Mouse (Mus musculus) stomach, embryonic 15.5 days (tissue): ENCODE data around the gene Zfp708. TPM values are rescaled to one million over a fixed set of nuclear protein-coding genes. Genes with fewer than 3 reads are reported as not detected.
"Not testable (repeated sequence)": the region's sequence is repeated elsewhere in the genome, so short reads cannot be mapped to it uniquely, and the experiment has no call there.

Experiments used
- ATAC-seq: fragments of 200-750 bp; cut with Nextera tagmentation; 2 replicates; pipeline ENCODE4 v1.8.0; 2017; ENCODE audit warnings: low read depth, moderate number of reproducible peaks, moderate TSS enrichment; ENCODE audit not compliant: insufficient read depth, low FRiP score
- H3K27ac ChIP-seq: fragments of 300-500 bp; sonication (generic); 2 replicates; pipeline ENCODE4 v1.5.1; 2015; ENCODE audit warnings: mild to moderate bottlenecking, inconsistent platforms
- H3K27me3 ChIP-seq: fragments of 300-500 bp; sonication (generic); replicated peaks from 2 replicates; pipeline ENCODE4 v1.6.1; 2015; ENCODE audit warnings: inconsistent platforms
- H3K36me3 ChIP-seq: fragments of 300-500 bp; sonication (generic); 2 replicates; pipeline ENCODE4 v1.6.1; 2015; ENCODE audit warnings: inconsistent platforms
- H3K4me1 ChIP-seq: fragments of 300-500 bp; sonication (generic); 2 replicates; pipeline ENCODE4 v1.6.1; 2015; ENCODE audit warnings: inconsistent platforms
- H3K4me2 ChIP-seq: fragments of 300-500 bp; sonication (generic); 2 replicates; pipeline ENCODE4 v1.6.1; 2015; ENCODE audit warnings: mild to moderate bottlenecking, inconsistent platforms
- H3K4me3 ChIP-seq: fragments of 300-500 bp; sonication (generic); replicated peaks from 2 replicates; pipeline ENCODE4 v1.5.1; 2015; ENCODE audit warnings: inconsistent platforms
- H3K9ac ChIP-seq: fragments of 300-500 bp; sonication (generic); 2 replicates; pipeline ENCODE4 v1.6.1; 2015; ENCODE audit warnings: inconsistent platforms
- H3K9me3 ChIP-seq: fragments of 300-500 bp; sonication (generic); 2 replicates; pipeline ENCODE4 v1.6.1; 2016; ENCODE audit warnings: inconsistent platforms
- WGBS: fragments of 180-500 bp; shearing (Covaris S2); methylation state at CpG from one replicate; pipeline ENCODE4 v1.1.7; 2015; 5-methylcytosine and 5-hydroxymethylcytosine counted together
- polyA plus RNA-seq: library from polyadenylated mRNA; unstranded; fragments of >200 nt; fragmentation: Nextera tagmentation; extraction: Ambion mirVana; gene quantifications from 2 replicates; pipeline ENCODE4 v1.2.1, GENCODE M21; 2015

Zfp708 gene
- polyA plus RNA-seq: 3.7 and 4.5 TPM in 2 replicates

- Histone ChIP-seq H3K4me3 (no peak within 1 kb of the TSS), H3K9me3 (no peaks in the 10 kb centered on the region), H3K4me1 (no peaks in the 10 kb centered on the region), H3K27me3 (no peaks in the 10 kb centered on the region), H3K9ac (no peak within 1 kb of the TSS), H3K27ac (no peak within 1 kb of the TSS), H3K4me2 (no peak within 1 kb of the TSS), H3K36me3 (no peaks in the 10 kb centered on the region)
- 87% methylated on average over 10 of the region's 10 CpGs for WGBS
- no peak for ATAC-seq
Observed at GRCm38 (mm10) chr13:67097876-67098275, at the start of gene Zfp708. Gene Zfp708 (minus strand): TSS chr13:67097976.

DNA sequence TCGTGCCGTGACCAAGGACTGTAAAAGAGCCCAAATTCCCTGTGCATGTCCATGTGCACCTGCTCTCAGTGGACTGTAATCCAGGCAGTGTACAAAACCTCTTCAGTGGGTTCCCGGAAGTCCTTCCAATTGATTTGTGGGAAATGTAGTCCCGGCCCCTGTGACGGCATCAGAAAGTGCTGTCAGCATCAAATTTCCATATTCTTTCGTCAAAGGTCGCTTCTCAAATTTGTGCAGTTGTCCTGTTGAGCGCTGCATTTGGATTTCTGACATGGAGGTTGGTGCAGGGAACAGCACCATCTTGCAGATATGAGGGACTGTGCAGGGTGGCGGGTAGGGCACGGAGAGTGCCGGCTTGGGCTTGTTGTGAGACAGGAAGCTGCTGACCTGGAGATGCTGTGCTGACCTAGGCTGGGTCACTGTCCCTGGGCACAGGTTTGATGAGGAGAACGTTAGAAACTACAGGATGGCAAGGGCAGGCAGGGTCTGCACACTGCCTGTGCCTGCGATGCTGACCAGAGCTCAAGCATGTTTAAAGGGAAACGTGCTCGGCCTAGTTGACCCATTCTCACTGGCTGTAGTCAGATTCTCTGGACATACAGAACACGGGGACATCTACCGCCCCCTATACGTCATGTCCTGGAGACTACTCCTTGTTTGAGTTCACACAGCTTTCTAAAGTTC is 30.4 kb upstream of the Zfp708 start:
- H3K4me3 ChIP-seq: peak overlapping the region; percentile 72
- no peaks in the 10 kb centered on the region for H3K27me3 ChIP-seq
- peak overlapping the region; percentile 78 for H3K4me2 ChIP-seq
- 2% methylated on average over 18 of the region's 18 CpGs for WGBS
- no peaks in the 10 kb centered on the region; the same call in 1 of the 2 replicates for H3K4me1 ChIP-seq
- H3K9ac ChIP-seq: peak overlapping the region; percentile 54
- H3K9me3 ChIP-seq: no peaks in the 10 kb centered on the region
- H3K36me3 ChIP-seq: no peaks in the 10 kb centered on the region
- ATAC-seq: peak; percentile 95
- peak overlapping the region; percentile 11; the same call in 1 of the 2 replicates for H3K27ac ChIP-seq

DNA sequence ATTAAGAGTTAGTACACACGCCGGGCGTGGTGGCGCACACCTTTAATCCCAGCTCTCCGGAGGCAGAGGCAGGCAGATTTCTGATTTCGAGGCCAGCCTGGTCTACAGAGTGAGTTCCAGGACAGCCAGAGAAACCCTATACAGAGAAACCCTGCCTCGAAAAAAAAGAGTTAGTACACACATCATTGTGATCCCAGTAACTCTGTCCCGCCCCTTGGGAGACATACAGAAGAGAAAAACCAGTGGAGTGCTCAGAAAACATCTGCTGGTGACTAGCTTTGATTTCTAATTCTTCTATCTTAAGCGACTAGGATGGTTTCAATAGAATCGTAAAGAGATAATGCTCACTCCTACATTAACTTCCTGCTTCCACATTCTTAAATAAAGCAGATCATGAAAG is 29.7 kb upstream of the Zfp708 start:
- H3K9me3 ChIP-seq, H3K27ac ChIP-seq, H3K4me1 ChIP-seq, H3K36me3 ChIP-seq, H3K27me3 ChIP-seq, H3K9ac ChIP-seq, H3K4me3 ChIP-seq, ATAC-seq: not testable (repeated sequence)
- peak overlapping the region; percentile 78; the same call in 1 of the 2 replicates for H3K4me2 ChIP-seq
- 80% methylated on average over 10 of the region's 10 CpGs for WGBS

- no peak overlapping the region for H3K4me3 ChIP-seq
- no peak for ATAC-seq
- H3K27me3 ChIP-seq: no peaks in the 10 kb centered on the region
- no peaks in the 10 kb centered on the region; the same call in 1 of the 2 replicates for H3K4me1 ChIP-seq
- H3K27ac ChIP-seq: no peak overlapping the region
- H3K4me2 ChIP-seq: no peak overlapping the region
- 74% methylated on average over 1 of the region's 1 CpGs for WGBS
- no peak overlapping the region for H3K9ac ChIP-seq
- no peaks in the 10 kb centered on the region for H3K36me3 ChIP-seq
- no peaks in the 10 kb centered on the region for H3K9me3 ChIP-seq
Observed at GRCm38 (mm10) chr13:67124460-67124859, 26.7 kb upstream of the Zfp708 start.

DNA sequence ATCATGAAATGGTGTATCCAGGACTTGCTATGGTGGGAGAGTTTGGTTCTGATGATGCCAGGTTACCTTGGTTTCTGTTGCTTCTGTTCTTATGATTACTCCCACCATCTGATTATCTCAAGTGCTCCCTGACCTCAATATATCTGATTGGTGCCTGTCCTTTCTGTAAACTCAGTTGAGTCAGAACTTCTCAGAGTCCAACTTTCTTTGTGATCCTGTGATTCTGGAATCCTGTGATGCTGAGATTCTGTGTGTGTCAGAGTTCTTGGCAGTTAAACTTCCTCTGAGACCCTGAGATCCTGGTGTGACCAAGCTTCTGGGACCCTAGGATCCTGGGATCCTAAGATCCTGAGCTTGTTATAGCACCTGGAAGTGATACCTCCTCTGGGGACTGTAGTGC is 23.6 kb upstream of the Zfp708 start, which contains the start of gene Zfp759:
Zfp759 (plus strand) TSS at position 301 of the 400 bp plus-strand sequence.
- not testable (repeated sequence) for H3K4me2 ChIP-seq, ATAC-seq, H3K4me3 ChIP-seq, H3K27ac ChIP-seq, H3K27me3 ChIP-seq, H3K9ac ChIP-seq, H3K36me3 ChIP-seq, H3K4me1 ChIP-seq, H3K9me3 ChIP-seq

DNA sequence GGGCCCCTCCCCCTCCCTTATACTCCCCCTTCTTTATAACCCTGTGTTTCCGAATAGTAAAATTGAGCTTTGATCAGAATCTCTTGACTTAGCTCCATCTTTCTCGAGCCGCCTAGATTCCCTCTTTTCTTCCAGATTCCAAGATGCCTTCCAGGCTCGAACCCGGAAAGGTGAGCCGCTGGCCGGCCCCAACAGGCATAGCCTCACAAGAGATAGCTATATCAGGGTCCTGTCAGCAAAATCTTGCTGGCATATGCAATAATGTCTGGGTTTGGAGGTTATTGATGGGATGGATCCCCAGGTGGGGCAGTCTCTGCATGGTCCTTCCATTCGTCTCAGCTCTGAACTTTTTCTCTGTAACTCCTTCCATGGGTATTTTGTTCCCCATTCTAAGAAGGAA is 18.4 kb upstream of the Zfp708 start, which contains the start of gene Rslcan18:
Rslcan18 (minus strand) TSS at position 101 of the 400 bp plus-strand sequence.
- not testable (repeated sequence) for H3K4me3 ChIP-seq, H3K9ac ChIP-seq, ATAC-seq, H3K9me3 ChIP-seq, H3K36me3 ChIP-seq, H3K27me3 ChIP-seq, H3K27ac ChIP-seq, H3K4me2 ChIP-seq, H3K4me1 ChIP-seq
- 90% methylated on average over 8 of the region's 8 CpGs for WGBS

DNA sequence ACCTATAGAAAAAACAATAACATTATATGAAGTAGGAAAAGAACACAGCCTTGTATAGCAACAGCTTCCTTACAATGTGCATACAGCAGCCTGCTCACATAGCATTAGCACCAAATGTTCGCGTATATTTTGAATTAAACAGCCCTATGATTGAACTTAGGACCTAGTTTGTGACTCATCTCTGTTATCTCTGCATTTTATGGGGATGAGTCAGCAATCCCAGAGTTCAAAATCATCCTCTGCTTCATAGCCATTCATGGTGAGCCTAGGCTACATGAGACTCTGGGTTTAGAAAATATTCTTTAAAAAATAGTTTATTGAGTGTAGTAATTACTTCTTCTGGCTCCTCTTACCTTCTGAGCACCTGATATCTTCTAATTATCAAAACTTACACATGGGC is 15.5 kb upstream of the Zfp708 start:
- H3K4me2 ChIP-seq: no peak overlapping the region
- no peak overlapping the region for H3K9ac ChIP-seq
- H3K27me3 ChIP-seq: no peaks in the 10 kb centered on the region
- 87% methylated on average over 2 of the region's 2 CpGs for WGBS
- no peak overlapping the region for H3K4me3 ChIP-seq
- no peak for ATAC-seq
- no peaks in the 10 kb centered on the region for H3K36me3 ChIP-seq
- no peaks in the 10 kb centered on the region for H3K9me3 ChIP-seq
- no peaks in the 10 kb centered on the region for H3K4me1 ChIP-seq
- no peak overlapping the region for H3K27ac ChIP-seq

GRCm38 (mm10) chr13:67112096-67112495 is 14.3 kb upstream of the Zfp708 start:
- no peak for ATAC-seq
- no peak overlapping the region for H3K27ac ChIP-seq
- no peaks in the 10 kb centered on the region for H3K27me3 ChIP-seq
- no peak overlapping the region for H3K4me2 ChIP-seq
- H3K4me1 ChIP-seq: peaks cover 4% of the 10 kb centered on the region; the same call in 1 of the 2 replicates
- H3K36me3 ChIP-seq: no peaks in the 10 kb centered on the region
- 79% methylated on average over 12 of the region's 12 CpGs for WGBS
- no peak overlapping the region for H3K4me3 ChIP-seq
- no peak overlapping the region for H3K9ac ChIP-seq
- H3K9me3 ChIP-seq: no peaks in the 10 kb centered on the region

GRCm38 (mm10) chr13:67108821-67109206 is 11.0 kb upstream of the Zfp708 start:
- Histone ChIP-seq H3K36me3 (0 out of 2 replicates have a peak, but pooled peaks cover 7% of the 10 kb centered on the region), H3K4me2 (peak overlapping the region; percentile 51), H3K27me3 (no peaks in the 10 kb centered on the region), H3K9ac (no peak overlapping the region), H3K4me3 (peak overlapping the region; percentile 63), H3K9me3 (no peaks in the 10 kb centered on the region), H3K27ac (0 out of 2 replicates have a peak overlapping the region, but pooled peaks have one; percentile 26), H3K4me1 (peaks cover 4% of the 10 kb centered on the region; the same call in 1 of the 2 replicates)
- ATAC-seq: peak; percentile 61
- WGBS: 5% methylated on average over 9 of the region's 9 CpGs

- Histone ChIP-seq H3K9ac (peak within 1 kb of the TSS; percentile 40; the same call in 1 of the 2 replicates), H3K27me3 (no peaks in the 10 kb centered on the region), H3K9me3 (no peaks in the 10 kb centered on the region), H3K36me3 (0 out of 2 replicates have a peak, but pooled peaks cover 7% of the 10 kb centered on the region), H3K27ac (peak within 1 kb of the TSS; percentile 95), H3K4me1 (peaks cover 4% of the 10 kb centered on the region; the same call in 1 of the 2 replicates), H3K4me2 (peak within 1 kb of the TSS; percentile 61), H3K4me3 (peak within 1 kb of the TSS; percentile 63)
- peak; percentile 98 for ATAC-seq
- WGBS: under 1% methylated on average over 17 of the region's 17 CpGs
Observed at GRCm38 (mm10) chr13:67108194-67108820, 10.5 kb upstream of the Zfp708 start, which contains the start of gene Gm28557. Gene Gm28557 (minus strand): TSS chr13:67108604.

- peak overlapping the region; percentile 63 for H3K4me3 ChIP-seq
- peak overlapping the region; percentile 95 for H3K27ac ChIP-seq
- peak overlapping the region; percentile 40; the same call in 1 of the 2 replicates for H3K9ac ChIP-seq
- no peak for ATAC-seq
- H3K36me3 ChIP-seq: 0 out of 2 replicates have a peak, but pooled peaks cover 7% of the 10 kb centered on the region
- H3K4me2 ChIP-seq: peak overlapping the region; percentile 61
- H3K9me3 ChIP-seq: no peaks in the 10 kb centered on the region
- no peaks in the 10 kb centered on the region for H3K27me3 ChIP-seq
- H3K4me1 ChIP-seq: peaks cover 4% of the 10 kb centered on the region; the same call in 1 of the 2 replicates
- WGBS: 50% methylated on average over 9 of the region's 9 CpGs
Observed at GRCm38 (mm10) chr13:67107681-67108080, 9.9 kb upstream of the Zfp708 start.

DNA sequence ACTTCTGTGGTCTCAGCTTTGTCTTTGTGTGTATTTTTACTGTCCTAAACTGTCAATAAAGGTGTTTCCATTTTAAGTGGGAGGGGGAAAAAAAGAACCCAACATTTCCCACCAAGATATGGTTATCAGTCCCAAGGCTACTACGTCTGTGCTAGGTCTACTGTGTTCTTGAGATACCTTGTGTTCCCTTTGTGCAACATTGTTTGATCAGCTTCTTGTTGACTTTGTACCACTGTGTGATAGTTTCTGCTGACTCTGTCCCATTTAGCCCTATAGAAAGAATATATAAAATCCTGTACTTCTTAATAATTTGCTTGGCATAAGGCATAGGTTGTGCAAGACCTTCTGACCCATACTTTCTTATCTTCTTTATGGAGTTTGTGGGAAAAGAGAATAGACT is 7.6 kb downstream of the Zfp708 start:
- no peak overlapping the region for H3K4me2 ChIP-seq
- no peak overlapping the region for H3K9ac ChIP-seq
- no peaks in the 10 kb centered on the region for H3K9me3 ChIP-seq
- H3K36me3 ChIP-seq: 0 out of 2 replicates have a peak, but pooled peaks cover 4% of the 10 kb centered on the region
- no peaks in the 10 kb centered on the region for H3K27me3 ChIP-seq
- ATAC-seq: peak; percentile 68; the same call in 1 of the 2 replicates
- 84% methylated on average over 1 of the region's 1 CpGs for WGBS
- no peak overlapping the region for H3K27ac ChIP-seq
- no peak overlapping the region for H3K4me3 ChIP-seq
- H3K4me1 ChIP-seq: no peaks in the 10 kb centered on the region
